ENCODE assay signal across 9 mouse cellular contexts in the genomic region with DNA sequence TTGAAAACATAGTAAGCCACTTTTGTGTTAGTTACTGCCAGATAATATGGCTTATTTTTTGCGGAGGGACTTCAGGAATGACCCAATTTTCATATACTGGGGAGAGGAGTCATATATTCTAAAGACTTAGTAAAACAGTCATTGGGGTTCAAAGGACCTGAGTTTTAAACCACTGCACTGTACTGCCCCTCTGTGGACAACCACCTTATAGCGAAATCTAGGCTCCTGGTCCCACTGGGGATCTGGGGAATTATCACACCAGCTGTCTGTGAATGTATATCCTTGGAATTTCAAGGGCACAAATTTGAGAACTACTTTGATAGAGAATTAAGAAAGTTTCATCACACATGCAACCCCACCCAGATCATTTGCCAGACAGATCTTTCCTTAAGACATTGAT. TPM values are rescaled to one million over a fixed set of nuclear protein-coding genes. Genes with fewer than 3 reads are reported as not detected.
DNase-seq lines count a peak whose midpoint lies in the region; ATAC-seq and TF ChIP-seq lines count a peak whose summit lies in the region.
"Had no signal": no experiment of that assay in that cellular context is flagged by ENCODE, and none has a peak within 500 bp of the region (broad histone marks: within the 10 kb centered on the region; RNA-seq: fewer than 3 reads in every experiment).

No protein-coding gene starts in this region.

- no peak for ATAC-seq in heart, embryonic 12.5 days (ENCODE audit: insufficient number of reproducible peaks, low FRiP score)
- no peak for ATAC-seq in stomach, postnatal 0 days (ENCODE audit: low FRiP score, low TSS enrichment)

- H3K36me3 ChIP-seq in heart, adult 2 months (ENCODE audit: control insufficient read depth, insufficient read depth, low read length), result no peaks in the 10 kb centered on the region
- H3K36me3 ChIP-seq in heart, embryonic 12.5 days, result peaks cover 3% of the 10 kb centered on the region; the same call in 1 of the 2 replicates
- no peaks in the 10 kb centered on the region for H3K36me3 ChIP-seq in stomach, postnatal 0 days (ENCODE audit: control insufficient read depth, insufficient read depth, low read length)

- no peaks in the 10 kb centered on the region for H3K79me2 ChIP-seq in heart, adult 2 months (replicated peaks; ENCODE audit: control insufficient read depth, insufficient read depth, low read length)

- H3K9me3 ChIP-seq in heart, embryonic 12.5 days (replicated peaks), result peaks cover 3% of the 10 kb centered on the region; the same call in 1 of the 2 replicates
- H3K9me3 ChIP-seq in stomach, postnatal 0 days (ENCODE audit: control insufficient read depth, low read length), result no peaks in the 10 kb centered on the region

- DNase-seq in heart, adult 2 months, result no peak
- no peak for DNase-seq in lung, adult 2 months
- DNase-seq in lung, postnatal 4 days, result no peak
- peak; percentile 31 for DNase-seq in R1 (ENCODE audit: low read depth, low spot score)
- no peak for DNase-seq in stomach, postnatal 0 days (ENCODE audit: low spot score)
- DNase-seq in c-Kit-positive CD71-positive TER-119-positive erythroid progenitor cells, embryonic 14.5 days (ENCODE audit: low spot score), result no peak
- no peak for DNase-seq in cerebellum, adult 9-10 months

- no peak overlapping the region for H3K9ac ChIP-seq in heart, adult 2 months (ENCODE audit: low read depth, low read length)
- H3K9ac ChIP-seq in heart, embryonic 12.5 days, result no peak overlapping the region
- H3K9ac ChIP-seq in stomach, postnatal 0 days (ENCODE audit: low read length), result no peak overlapping the region

- no peak for TF ChIP-seq EP300 in heart, adult 2 months (IDR thresholded peaks at IDR 0.05; ENCODE audit: insufficient read depth, low read depth, low read length)
- TF ChIP-seq EP300 in stomach, postnatal 0 days (optimal IDR thresholded peaks at IDR 0.05), result no peak

- TF ChIP-seq CTCF in heart, adult 2 months (IDR thresholded peaks at IDR 0.05), result peak; percentile 65
- TF ChIP-seq CTCF in lung, adult 2 months (IDR thresholded peaks at IDR 0.05; ENCODE audit: insufficient read depth, low read length), result 0 out of 2 replicates have a peak, but pooled peaks have one; percentile 7
- peak; percentile 65 for TF ChIP-seq CTCF in stomach, postnatal 0 days (IDR thresholded peaks at IDR 0.05; ENCODE audit: low read depth)

- 51% methylated on average over 2 of the region's 2 CpGs for WGBS in heart, adult 2 months
- WGBS in heart, embryonic 12.5 days, result 54% methylated on average over 2 of the region's 2 CpGs
- 56% methylated on average over 2 of the region's 2 CpGs for WGBS in lung, adult 2 months
- WGBS in stomach, postnatal 0 days, result 51% methylated on average over 2 of the region's 2 CpGs

- no peak for TF ChIP-seq POLR2A in heart, adult 2 months (IDR thresholded peaks at IDR 0.05; ENCODE audit: insufficient read depth, low read depth, low read length)
- TF ChIP-seq POLR2A in lung, adult 2 months (IDR thresholded peaks at IDR 0.05; ENCODE audit: borderline replicate concordance, extremely low read depth, low read depth, low read length), result no peak

- no peaks in the 10 kb centered on the region for H3K4me1 ChIP-seq in heart, adult 2 months (ENCODE audit: control insufficient read depth, insufficient read depth, low read length)
- peaks cover 5% of the 10 kb centered on the region; the same call in 1 of the 2 replicates for H3K4me1 ChIP-seq in heart, embryonic 12.5 days (replicated peaks)
- H3K4me1 ChIP-seq in lung, adult 2 months (ENCODE audit: control insufficient read depth, insufficient read depth, low read length), result no peaks in the 10 kb centered on the region; the same call in 1 of the 2 replicates
- H3K4me1 ChIP-seq in stomach, postnatal 0 days (replicated peaks; ENCODE audit: control insufficient read depth, insufficient read depth), result no peaks in the 10 kb centered on the region

- intact Hi-C loops in heart, adult 2 months (cut with DNase I), result loop anchor here (5.0 to 10.0 kb wide), 3 partner anchors 135 to 385 kb away; no protein-coding TSS in a partner anchor

- H3K4me3 ChIP-seq in heart, adult 2 months, result no peak overlapping the region
- H3K4me3 ChIP-seq in heart, embryonic 12.5 days, result no peak overlapping the region
- H3K4me3 ChIP-seq in lung, adult 2 months (replicated peaks; ENCODE audit: extremely low read depth, low read depth, low read length), result no peak overlapping the region
- no peak overlapping the region for H3K4me3 ChIP-seq in stomach, postnatal 0 days (ENCODE audit: low read depth, low read length)

- H3K4me2 ChIP-seq in heart, embryonic 12.5 days, result no peak overlapping the region
- no peak overlapping the region for H3K4me2 ChIP-seq in stomach, postnatal 0 days (replicated peaks; ENCODE audit: low read depth)

- H3K27ac ChIP-seq in heart, adult 2 months, result no peak overlapping the region
- H3K27ac ChIP-seq in heart, embryonic 12.5 days (ENCODE audit: poor library complexity, severe bottlenecking), result no peak overlapping the region
- no peak overlapping the region for H3K27ac ChIP-seq in stomach, postnatal 0 days (replicated peaks)

- H3K27me3 ChIP-seq in heart, adult 2 months (ENCODE audit: control insufficient read depth, insufficient read depth, low read length), result 0 out of 2 replicates have a peak, but pooled peaks cover 3% of the 10 kb centered on the region
- no peaks in the 10 kb centered on the region; the same call in 1 of the 2 replicates for H3K27me3 ChIP-seq in heart, embryonic 12.5 days (replicated peaks)
- no peaks in the 10 kb centered on the region for H3K27me3 ChIP-seq in stomach, postnatal 0 days (ENCODE audit: control insufficient read depth, insufficient read depth, low read length)

RNA-seq across cellular contexts. Expression of gene Dmc1, which starts 2.8 kb away (rescaled TPM):
- total RNA-seq in heart, adult 2 months (2021), result not detected
- polyA plus RNA-seq in heart, adult 2 months (2012; rRNA removed), result 0.12 TPM in 1 of 2 replicates, not detected in the other
- polyA plus RNA-seq in heart, embryonic 12.5 days (2016; fragmentation: Nextera tagmentation; extraction: Ambion mirVana), result 1.5 and 1.8 TPM in 2 replicates
- polyA plus RNA-seq in lung, adult 2 months (2012; rRNA removed), result 0.10 and 0.12 TPM in 2 replicates
- polyA plus RNA-seq in stomach, postnatal 0 days (2015; fragmentation: Nextera tagmentation; extraction: Ambion mirVana), result 1.6 and 1.7 TPM in 2 replicates
- total RNA-seq: monocyte, adult 5-6 weeks had no signal

RNA-seq across cellular contexts. Expression of gene Fam227a, which starts 51.0 kb away (rescaled TPM):
- under 1 TPM; 0.75 to 0.84 TPM for total RNA-seq in heart, adult 2 months (2021)
- polyA plus RNA-seq in heart, adult 2 months (2012; rRNA removed), result 1.2 and 1.4 TPM in 2 replicates
- polyA plus RNA-seq in heart, embryonic 12.5 days (2016; fragmentation: Nextera tagmentation; extraction: Ambion mirVana), result 0.60 and 0.93 TPM in 2 replicates
- polyA plus RNA-seq in lung, adult 2 months (2012; rRNA removed), result 2.1 and 4.2 TPM in 2 replicates
- polyA plus RNA-seq in stomach, postnatal 0 days (2015; fragmentation: Nextera tagmentation; extraction: Ambion mirVana), result 0.29 and 0.41 TPM in 2 replicates

RNA-seq across cellular contexts. Expression of gene Cby1, which starts 51.2 kb away (rescaled TPM):
- total RNA-seq in heart, adult 2 months (2021), result 10 to 100 TPM; 18.6 to 19.3 TPM
- 10.1 and 13.8 TPM in 2 replicates for polyA plus RNA-seq in heart, adult 2 months (2012; rRNA removed)
- 40.9 and 42.0 TPM in 2 replicates for polyA plus RNA-seq in heart, embryonic 12.5 days (2016; fragmentation: Nextera tagmentation; extraction: Ambion mirVana)
- 10.2 and 18.2 TPM in 2 replicates for polyA plus RNA-seq in lung, adult 2 months (2012; rRNA removed)
- 30.2 and 31.2 TPM in 2 replicates for polyA plus RNA-seq in stomach, postnatal 0 days (2015; fragmentation: Nextera tagmentation; extraction: Ambion mirVana)

Comparison
In these comparisons a context has a peak if more than half of its experiments do, and no peak if none do; other contexts are left out.
1. CTCF ChIP-seq: peak in every context shown above with its lines; median percentile 65 in heart, adult 2 months; 65 in stomach, postnatal 0 days; 7 in lung, adult 2 months.